Mouse (Mus musculus) stomach, postnatal 0 days (tissue): ENCODE data around the gene Cilp.

Experiments
- CTCF ChIP-seq: IDR thresholded peaks from 2 replicates; pipeline ENCODE4 v1.5.1; 2016; ENCODE audit warnings: antibody characterized with exemption, low read depth, mild to moderate bottlenecking, moderate library complexity
- EP300 ChIP-seq: optimal IDR thresholded peaks from 2 replicates; pipeline ENCODE3; 2016; ENCODE audit warnings: antibody characterized with exemption

DNA sequence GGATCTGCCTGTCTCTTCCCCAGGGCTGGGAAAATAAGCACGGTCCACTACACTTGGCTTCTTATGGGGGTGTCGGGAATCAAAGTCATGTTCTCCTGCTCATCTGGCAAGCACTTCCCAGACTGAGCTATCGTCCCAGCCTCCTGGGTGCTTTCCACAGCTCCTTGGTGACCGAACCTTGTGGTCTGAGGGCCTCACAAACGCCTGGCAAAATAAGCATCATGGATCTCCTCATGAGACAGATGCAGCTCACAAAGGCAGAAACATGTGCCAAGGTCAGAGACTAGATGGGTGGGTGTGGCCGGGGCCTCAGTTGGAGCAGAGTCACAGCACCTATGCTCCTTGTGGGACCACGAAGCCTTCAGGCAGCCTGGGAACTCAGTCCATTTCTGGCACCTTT, 5.6 kb upstream of the Cilp start:
- TF ChIP-seq CTCF (no peak), EP300 (no peak)
